Mouse (Mus musculus) embryonic facial prominence, embryonic 15.5 days (tissue): ENCODE data around the gene Clasp1. TPM values are rescaled to one million over a fixed set of nuclear protein-coding genes. Genes with fewer than 3 reads are reported as not detected.

Experiments used
- ATAC-seq: fragments of 200-750 bp; cut with Nextera tagmentation; 2 replicates; pipeline ENCODE4 v1.8.0; 2017; ENCODE audit warnings: low read depth, moderate TSS enrichment; ENCODE audit not compliant: insufficient number of reproducible peaks, low FRiP score, low TSS enrichment
- H3K27ac ChIP-seq: fragments of 300-500 bp; sonication (generic); replicated peaks from 2 replicates; pipeline ENCODE4 v1.5.1; 2015; ENCODE audit warnings: mild to moderate bottlenecking, inconsistent platforms
- H3K27me3 ChIP-seq: fragments of 300-500 bp; sonication (generic); 2 replicates; pipeline ENCODE4 v1.6.1; 2015; ENCODE audit warnings: inconsistent platforms
- H3K36me3 ChIP-seq: fragments of 300-500 bp; sonication (generic); 2 replicates; pipeline ENCODE4 v1.6.1; 2015; ENCODE audit warnings: mild to moderate bottlenecking, inconsistent platforms
- H3K4me1 ChIP-seq: fragments of 300-500 bp; sonication (generic); 2 replicates; pipeline ENCODE4 v1.6.1; 2015; ENCODE audit warnings: inconsistent platforms
- H3K4me2 ChIP-seq: fragments of 300-500 bp; sonication (generic); replicated peaks from 2 replicates; pipeline ENCODE4 v1.6.1; 2015; ENCODE audit warnings: mild to moderate bottlenecking, inconsistent platforms
- H3K4me3 ChIP-seq: fragments of 300-500 bp; sonication (generic); replicated peaks from 2 replicates; pipeline ENCODE4 v1.5.1; 2015; ENCODE audit warnings: mild to moderate bottlenecking, inconsistent platforms
- H3K9ac ChIP-seq: fragments of 300-500 bp; sonication (generic); 2 replicates; pipeline ENCODE4 v1.6.1; 2015; ENCODE audit warnings: inconsistent platforms
- H3K9me3 ChIP-seq: fragments of 300-500 bp; sonication (generic); replicated peaks from 2 replicates; pipeline ENCODE4 v1.6.1; 2016; ENCODE audit warnings: inconsistent platforms
- WGBS: fragments of 180-500 bp; shearing (Covaris S2); methylation state at CpG from one replicate; pipeline ENCODE4 v1.1.7; 2015; 5-methylcytosine and 5-hydroxymethylcytosine counted together
- polyA plus RNA-seq: library from polyadenylated mRNA; unstranded; fragments of >200 nt; fragmentation: Nextera tagmentation; extraction: Ambion mirVana; gene quantifications from 2 replicates; pipeline ENCODE4 v1.2.1, GENCODE M21; 2015

Clasp1 gene
- polyA plus RNA-seq, result 48.6 and 51.4 TPM in 2 replicates

- ATAC-seq, result peak; percentile 98
- WGBS, result under 1% methylated on average over 44 of the region's 44 CpGs
- peak within 1 kb of the TSS; percentile 78 for H3K9ac ChIP-seq
- H3K4me2 ChIP-seq, result peak within 1 kb of the TSS; percentile 72
- no peaks in the 10 kb centered on the region for H3K27me3 ChIP-seq
- peak within 1 kb of the TSS; percentile 95 for H3K27ac ChIP-seq
- peaks cover 18% of the 10 kb centered on the region for H3K4me1 ChIP-seq
- peak within 1 kb of the TSS; percentile 78 for H3K4me3 ChIP-seq
- no peaks in the 10 kb centered on the region for H3K9me3 ChIP-seq
- H3K36me3 ChIP-seq, result peaks cover 7% of the 10 kb centered on the region; the same call in 1 of the 2 replicates
These were observed at the start of gene Clasp1 for GRCm38 (mm10) chr1:118388757-118389453. Gene Clasp1, plus strand, starts transcription at chr1:118389058.

- Histone ChIP-seq H3K4me3 (no peak overlapping the region), H3K4me1 (0 out of 2 replicates have a peak, but pooled peaks cover 4% of the 10 kb centered on the region), H3K9me3 (no peaks in the 10 kb centered on the region), H3K9ac (no peak overlapping the region), H3K36me3 (no peaks in the 10 kb centered on the region), H3K4me2 (no peak overlapping the region), H3K27me3 (no peaks in the 10 kb centered on the region), H3K27ac (no peak overlapping the region)
- 24% methylated on average over 6 of the region's 6 CpGs for WGBS
- ATAC-seq, result no peak
These were observed 45.0 kb upstream of the Clasp1 start for GRCm38 (mm10) chr1:118343649-118344435.

GRCm38 (mm10) chr1:118349922-118350321 lies 38.9 kb upstream of the Clasp1 start:
- Histone ChIP-seq H3K9ac (no peak overlapping the region), H3K4me2 (no peak overlapping the region), H3K9me3 (no peaks in the 10 kb centered on the region), H3K27ac (no peak overlapping the region), H3K4me3 (no peak overlapping the region), H3K36me3 (no peaks in the 10 kb centered on the region), H3K4me1 (no peaks in the 10 kb centered on the region), H3K27me3 (no peaks in the 10 kb centered on the region)
- ATAC-seq, result no peak
- 75% methylated on average over 3 of the region's 3 CpGs for WGBS

- no peaks in the 10 kb centered on the region for H3K4me1 ChIP-seq
- no peak for ATAC-seq
- H3K36me3 ChIP-seq, result no peaks in the 10 kb centered on the region
- H3K9me3 ChIP-seq, result no peaks in the 10 kb centered on the region
- H3K4me3 ChIP-seq, result no peak overlapping the region
- H3K27ac ChIP-seq, result no peak overlapping the region
- no peak overlapping the region for H3K4me2 ChIP-seq
- WGBS, result 70% methylated on average over 6 of the region's 6 CpGs
- H3K27me3 ChIP-seq, result no peaks in the 10 kb centered on the region
- no peak overlapping the region for H3K9ac ChIP-seq
These were observed 29.6 kb upstream of the Clasp1 start for GRCm38 (mm10) chr1:118359071-118359761.

GRCm38 (mm10) chr1:118367970-118368369 lies 20.9 kb upstream of the Clasp1 start:
- ATAC-seq, result no peak
- Histone ChIP-seq H3K4me3 (no peak overlapping the region), H3K36me3 (no peaks in the 10 kb centered on the region), H3K9ac (no peak overlapping the region), H3K27ac (no peak overlapping the region), H3K27me3 (no peaks in the 10 kb centered on the region), H3K9me3 (no peaks in the 10 kb centered on the region), H3K4me1 (no peaks in the 10 kb centered on the region), H3K4me2 (no peak overlapping the region)
- WGBS, result 89% methylated on average over 1 of the region's 1 CpGs

GRCm38 (mm10) chr1:118368721-118369461 lies 20.0 kb upstream of the Clasp1 start:
- Histone ChIP-seq H3K36me3 (no peaks in the 10 kb centered on the region), H3K4me1 (no peaks in the 10 kb centered on the region)
- 65% methylated on average over 3 of the region's 3 CpGs for WGBS

GRCm38 (mm10) chr1:118377784-118378183 lies 11.1 kb upstream of the Clasp1 start:
- no peak overlapping the region for H3K4me2 ChIP-seq
- no peaks in the 10 kb centered on the region for H3K27me3 ChIP-seq
- no peak for ATAC-seq
- H3K4me1 ChIP-seq, result no peaks in the 10 kb centered on the region
- H3K27ac ChIP-seq, result no peak overlapping the region
- no peaks in the 10 kb centered on the region for H3K9me3 ChIP-seq
- no peaks in the 10 kb centered on the region for H3K36me3 ChIP-seq
- H3K4me3 ChIP-seq, result no peak overlapping the region
- WGBS, result 28% methylated on average over 5 of the region's 5 CpGs
- no peak overlapping the region for H3K9ac ChIP-seq

More at GRCm38 (mm10) chr1:118368721-118369461, 20.0 kb upstream of the Clasp1 start:
- ATAC-seq, result no peak
- H3K9me3 ChIP-seq, result no peaks in the 10 kb centered on the region
- no peak overlapping the region for H3K4me2 ChIP-seq
- no peak overlapping the region for H3K27ac ChIP-seq
- H3K27me3 ChIP-seq, result no peaks in the 10 kb centered on the region
- no peak overlapping the region for H3K9ac ChIP-seq
- no peak overlapping the region for H3K4me3 ChIP-seq

GRCm38 (mm10) chr1:118380105-118380786 lies 8.6 kb upstream of the Clasp1 start:
- Histone ChIP-seq H3K4me2 (no peak overlapping the region), H3K9me3 (no peaks in the 10 kb centered on the region), H3K9ac (no peak overlapping the region), H3K27ac (no peak overlapping the region), H3K36me3 (no peaks in the 10 kb centered on the region), H3K4me3 (no peak overlapping the region), H3K4me1 (no peaks in the 10 kb centered on the region), H3K27me3 (no peaks in the 10 kb centered on the region)
- WGBS, result 70% methylated on average over 8 of the region's 8 CpGs
- ATAC-seq, result no peak

GRCm38 (mm10) chr1:118388127-118388756 lies 616 bp upstream of the Clasp1 start:
- WGBS, result under 1% methylated on average over 19 of the region's 19 CpGs
- H3K27me3 ChIP-seq, result no peaks in the 10 kb centered on the region
- peak overlapping the region; percentile 93 for H3K27ac ChIP-seq
- H3K9me3 ChIP-seq, result no peaks in the 10 kb centered on the region
- peak overlapping the region; percentile 72 for H3K4me2 ChIP-seq
- H3K36me3 ChIP-seq, result 0 out of 2 replicates have a peak, but pooled peaks cover 2% of the 10 kb centered on the region
- H3K4me3 ChIP-seq, result peak overlapping the region; percentile 78
- peaks cover 18% of the 10 kb centered on the region for H3K4me1 ChIP-seq
- H3K9ac ChIP-seq, result peak overlapping the region; percentile 58
- no peak for ATAC-seq
